ENCODE assay signal across 9 mouse cellular contexts in the genomic region with DNA sequence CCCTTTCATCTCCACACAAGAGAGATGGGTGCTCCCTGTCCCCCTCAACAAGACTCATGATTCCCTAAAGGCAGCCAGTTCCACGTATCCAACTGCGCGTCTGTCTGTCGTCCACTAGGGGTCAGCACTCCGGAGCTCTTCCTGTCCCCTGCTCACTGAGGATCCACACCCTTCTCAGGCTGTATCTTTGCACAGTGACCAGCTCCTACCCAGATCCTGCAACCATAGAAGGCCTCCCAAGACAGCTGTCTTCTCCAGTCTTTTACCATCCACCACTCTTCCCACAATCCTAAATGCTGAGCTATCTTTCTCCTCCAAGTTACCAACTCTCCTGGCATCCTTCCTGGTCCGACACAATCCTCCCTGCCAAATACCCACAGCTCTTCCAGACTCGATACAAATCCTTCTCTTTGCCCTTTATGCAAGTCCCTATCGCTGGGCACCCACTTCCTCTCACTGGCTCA. TPM values are rescaled to one million over a fixed set of nuclear protein-coding genes. Genes with fewer than 3 reads are reported as not detected.
DNase-seq lines count a peak whose midpoint lies in the region; ATAC-seq and TF ChIP-seq lines count a peak whose summit lies in the region.
"Had no signal": no experiment of that assay in that cellular context is flagged by ENCODE, and none has a peak within 500 bp of the region (broad histone marks: within the 10 kb centered on the region; RNA-seq: fewer than 3 reads in every experiment).

No protein-coding gene starts in this region.

- H3K27ac ChIP-seq in gastrocnemius, adult 2 months = no peak overlapping the region
- no peak overlapping the region for H3K27ac ChIP-seq in midbrain, embryonic 11.5 days (ENCODE audit: low read depth, low read length)
- H3K27ac ChIP-seq: limb, embryonic 15.5 days had no signal

- intact Hi-C loops in gastrocnemius, adult 2 months (cut with DNase I) = no loop called here

- DNase-seq in gastrocnemius, adult 2 months = peak; percentile 44
- no peak for DNase-seq in gastrocnemius, adult 8-10 months (ENCODE audit: low spot score in 2 of 2)
- peak; percentile 25 for DNase-seq in cerebellum, adult 11-12 months
- DNase-seq in frontal cortex, postnatal 36 days (ENCODE audit: low spot score in 2 of 2) = peak; percentile 68 to 70
- peak; percentile 28 for DNase-seq in layer of hippocampus, adult 9-11 months
- DNase-seq in midbrain, embryonic 11.5 days (ENCODE audit: low spot score, missing footprints) = peak; percentile 90
- peak; percentile 48 for DNase-seq in splenic B cell, adult 2 months (ENCODE audit: low read depth, low spot score)

- H3K4me1 ChIP-seq in E14TG2a.4 (replicated peaks; ENCODE audit: low read depth, low read length) = no peaks in the 10 kb centered on the region
- H3K4me1 ChIP-seq in midbrain, embryonic 11.5 days (ENCODE audit: control insufficient read depth, insufficient read depth, low read length) = no peaks in the 10 kb centered on the region
- H3K4me1 ChIP-seq: limb, embryonic 15.5 days had no signal

- H3K9me3 ChIP-seq in E14TG2a.4 (ENCODE audit: low read length) = no peaks in the 10 kb centered on the region
- H3K9me3 ChIP-seq in midbrain, embryonic 11.5 days (ENCODE audit: control insufficient read depth, low read length) = no peaks in the 10 kb centered on the region
- H3K9me3 ChIP-seq: limb, embryonic 15.5 days had no signal

- no peak overlapping the region for H3K4me2 ChIP-seq in midbrain, embryonic 11.5 days
- H3K4me2 ChIP-seq: limb, embryonic 15.5 days had no signal

- TF ChIP-seq CTCF in gastrocnemius, adult 2 months (IDR thresholded peaks at IDR 0.05) = peak; percentile 86
- peak; percentile 83 for TF ChIP-seq CTCF in E14TG2a.4 (conservative IDR thresholded peaks at IDR 0.05; ENCODE audit: low read length)

- peak; percentile 59; the same call in 1 of the 2 replicates for ATAC-seq in midbrain, embryonic 11.5 days (ENCODE audit: low FRiP score)

- WGBS in midbrain, embryonic 11.5 days = 27% methylated on average over 8 of the region's 8 CpGs

- no peak overlapping the region for H3K9ac ChIP-seq in midbrain, embryonic 11.5 days (ENCODE audit: low read length)
- H3K9ac ChIP-seq: limb, embryonic 15.5 days had no signal

- no peak overlapping the region for H3K4me3 ChIP-seq in gastrocnemius, adult 2 months
- no peak overlapping the region for H3K4me3 ChIP-seq in E14TG2a.4 (replicated peaks; ENCODE audit: low read length)
- H3K4me3 ChIP-seq in midbrain, embryonic 11.5 days (ENCODE audit: low read depth, low read length) = no peak overlapping the region
- H3K4me3 ChIP-seq: limb, embryonic 15.5 days had no signal

- H3K27me3 ChIP-seq in E14TG2a.4 (ENCODE audit: insufficient read depth, low read length) = peaks cover 4% of the 10 kb centered on the region; the same call in 1 of the 2 replicates
- H3K27me3 ChIP-seq in midbrain, embryonic 11.5 days (ENCODE audit: control insufficient read depth, insufficient read depth, low read length) = no peaks in the 10 kb centered on the region
- no peaks in the 10 kb centered on the region for H3K27me3 ChIP-seq in splenic B cell, adult 2 months (ENCODE audit: control insufficient read depth, insufficient read depth, low read length, poor library complexity, severe bottlenecking)
- H3K27me3 ChIP-seq: limb, embryonic 15.5 days had no signal

- H3K36me3 ChIP-seq in E14TG2a.4 (ENCODE audit: insufficient read depth, low read length) = no peaks in the 10 kb centered on the region
- H3K36me3 ChIP-seq in midbrain, embryonic 11.5 days (ENCODE audit: control insufficient read depth, insufficient read depth, low read length) = no peaks in the 10 kb centered on the region
- no peaks in the 10 kb centered on the region for H3K36me3 ChIP-seq in splenic B cell, adult 2 months (ENCODE audit: control insufficient read depth, insufficient read depth, low read length, poor library complexity, severe bottlenecking)
- H3K36me3 ChIP-seq: limb, embryonic 15.5 days had no signal

RNA-seq across cellular contexts. Expression of a gene that starts 12.0 kb away (rescaled TPM):
- not detected for total RNA-seq in gastrocnemius, adult 2 months (2021)
- total RNA-seq in gastrocnemius, adult 8-10 months (2022) = not detected
- polyA plus RNA-seq in midbrain, embryonic 11.5 days (2014; fragmentation: Nextera tagmentation; extraction: Ambion mirVana) = 6.5 and 7.0 TPM in 2 replicates

RNA-seq across cellular contexts. Expression of a gene that starts 45.2 kb away (rescaled TPM):
- 1 to 10 TPM; 3.9 to 8.8 TPM for total RNA-seq in gastrocnemius, adult 2 months (2021)
- 1 to 10 TPM; 3.2 to 6.3 (median 4.6) TPM for total RNA-seq in gastrocnemius, adult 8-10 months (2022)
- 23.1 and 26.6 TPM in 2 replicates for polyA plus RNA-seq in midbrain, embryonic 11.5 days (2014; fragmentation: Nextera tagmentation; extraction: Ambion mirVana)

Comparison
In these comparisons a context has a peak if more than half of its experiments do, and no peak if none do; other contexts are left out.
1. DNase-seq: peak in gastrocnemius, adult 2 months (single experiment), cerebellum, adult 11-12 months (single experiment), frontal cortex, postnatal 36 days (2 of 2), layer of hippocampus, adult 9-11 months (single experiment), midbrain, embryonic 11.5 days (single experiment) and splenic B cell, adult 2 months (single experiment); none in gastrocnemius, adult 8-10 months (0 of 2).